Mouse (Mus musculus): ENCODE data around the gene Zfhx3. TPM values are rescaled to one million over a fixed set of nuclear protein-coding genes. Genes with fewer than 3 reads are reported as not detected.

Zfhx3 gene
- polyA plus RNA-seq, 1 experiment = 14.0 TPM

GRCm38 (mm10) chr8:108537686-108538551 lies 595.5 kb downstream of the Zfhx3 start:
- no peak for TF ChIP-seq POLR2A (IDR thresholded peaks at IDR 0.05; ENCODE audit: insufficient read depth, low read length)
- TF ChIP-seq EP300 (IDR thresholded peaks at IDR 0.05; ENCODE audit: insufficient read depth, low read depth, low read length) = no peak
- TF ChIP-seq CTCF (IDR thresholded peaks at IDR 0.05; ENCODE audit: low read depth, low read length) = no peak
- H3K4me1 ChIP-seq (ENCODE audit: control insufficient read depth, insufficient read depth, low read length) = peaks cover 3% of the 10 kb centered on the region
- no peak overlapping the region for H3K9ac ChIP-seq (ENCODE audit: low read depth, poor library complexity, severe bottlenecking)
- no peak overlapping the region for H3K4me3 ChIP-seq (ENCODE audit: low read depth, low read length)
- no peaks in the 10 kb centered on the region for H3K9me3 ChIP-seq (replicated peaks; ENCODE audit: control insufficient read depth, insufficient read depth, low read length, poor library complexity, severe bottlenecking)
- H3K36me3 ChIP-seq (ENCODE audit: control insufficient read depth, insufficient read depth, low read length, poor library complexity, severe bottlenecking) = no peaks in the 10 kb centered on the region
- no peaks in the 10 kb centered on the region for H3K27me3 ChIP-seq (ENCODE audit: control insufficient read depth, insufficient read depth, low read length, poor library complexity, severe bottlenecking)
- no peak overlapping the region for H3K27ac ChIP-seq (ENCODE audit: insufficient read depth, low read length)

GRCm38 (mm10) chr8:108538929-108539555 lies 596.6 kb downstream of the Zfhx3 start:
- Histone ChIP-seq H3K27ac (ENCODE audit: insufficient read depth, low read length) (no peak overlapping the region), H3K9ac (ENCODE audit: low read depth, poor library complexity, severe bottlenecking) (no peak overlapping the region), H3K36me3 (ENCODE audit: control insufficient read depth, insufficient read depth, low read length, poor library complexity, severe bottlenecking) (no peaks in the 10 kb centered on the region), H3K4me3 (ENCODE audit: low read depth, low read length) (no peak overlapping the region), H3K9me3 (replicated peaks; ENCODE audit: control insufficient read depth, insufficient read depth, low read length, poor library complexity, severe bottlenecking) (no peaks in the 10 kb centered on the region), H3K4me1 (ENCODE audit: control insufficient read depth, insufficient read depth, low read length) (peaks cover 3% of the 10 kb centered on the region), H3K27me3 (ENCODE audit: control insufficient read depth, insufficient read depth, low read length, poor library complexity, severe bottlenecking) (no peaks in the 10 kb centered on the region)
- TF ChIP-seq POLR2A (IDR thresholded peaks at IDR 0.05; ENCODE audit: insufficient read depth, low read length) = no peak
- TF ChIP-seq CTCF (IDR thresholded peaks at IDR 0.05; ENCODE audit: low read depth, low read length) = no peak
- no peak for TF ChIP-seq EP300 (IDR thresholded peaks at IDR 0.05; ENCODE audit: insufficient read depth, low read depth, low read length)

GRCm38 (mm10) chr8:108552518-108552917 lies 610.1 kb downstream of the Zfhx3 start:
- TF ChIP-seq EP300 (IDR thresholded peaks at IDR 0.05; ENCODE audit: insufficient read depth, low read depth, low read length) (no peak), POLR2A (IDR thresholded peaks at IDR 0.05; ENCODE audit: insufficient read depth, low read length) (no peak), CTCF (IDR thresholded peaks at IDR 0.05; ENCODE audit: low read depth, low read length) (no peak)
- H3K4me1 ChIP-seq (ENCODE audit: control insufficient read depth, insufficient read depth, low read length) = no peaks in the 10 kb centered on the region

GRCm38 (mm10) chr8:108553808-108554577 lies 611.5 kb downstream of the Zfhx3 start:
- Histone ChIP-seq H3K9me3 (replicated peaks; ENCODE audit: control insufficient read depth, insufficient read depth, low read length, poor library complexity, severe bottlenecking) (no peaks in the 10 kb centered on the region), H3K27me3 (ENCODE audit: control insufficient read depth, insufficient read depth, low read length, poor library complexity, severe bottlenecking) (0 out of 2 replicates have a peak, but pooled peaks cover 2% of the 10 kb centered on the region), H3K4me1 (ENCODE audit: control insufficient read depth, insufficient read depth, low read length) (no peaks in the 10 kb centered on the region), H3K27ac (ENCODE audit: insufficient read depth, low read length) (no peak overlapping the region), H3K9ac (ENCODE audit: low read depth, poor library complexity, severe bottlenecking) (no peak overlapping the region), H3K36me3 (ENCODE audit: control insufficient read depth, insufficient read depth, low read length, poor library complexity, severe bottlenecking) (no peaks in the 10 kb centered on the region), H3K4me3 (ENCODE audit: low read depth, low read length) (no peak overlapping the region)
- TF ChIP-seq CTCF (IDR thresholded peaks at IDR 0.05; ENCODE audit: low read depth, low read length) (no peak), POLR2A (IDR thresholded peaks at IDR 0.05; ENCODE audit: insufficient read depth, low read length) (no peak), EP300 (IDR thresholded peaks at IDR 0.05; ENCODE audit: insufficient read depth, low read depth, low read length) (no peak)

More at GRCm38 (mm10) chr8:108552518-108552917, 610.1 kb downstream of the Zfhx3 start:
- Histone ChIP-seq H3K36me3 (ENCODE audit: control insufficient read depth, insufficient read depth, low read length, poor library complexity, severe bottlenecking) (no peaks in the 10 kb centered on the region), H3K4me3 (ENCODE audit: low read depth, low read length) (no peak overlapping the region), H3K27ac (ENCODE audit: insufficient read depth, low read length) (no peak overlapping the region), H3K27me3 (ENCODE audit: control insufficient read depth, insufficient read depth, low read length, poor library complexity, severe bottlenecking) (0 out of 2 replicates have a peak, but pooled peaks cover 2% of the 10 kb centered on the region), H3K9me3 (replicated peaks; ENCODE audit: control insufficient read depth, insufficient read depth, low read length, poor library complexity, severe bottlenecking) (no peaks in the 10 kb centered on the region), H3K9ac (ENCODE audit: low read depth, poor library complexity, severe bottlenecking) (no peak overlapping the region)

DNA sequence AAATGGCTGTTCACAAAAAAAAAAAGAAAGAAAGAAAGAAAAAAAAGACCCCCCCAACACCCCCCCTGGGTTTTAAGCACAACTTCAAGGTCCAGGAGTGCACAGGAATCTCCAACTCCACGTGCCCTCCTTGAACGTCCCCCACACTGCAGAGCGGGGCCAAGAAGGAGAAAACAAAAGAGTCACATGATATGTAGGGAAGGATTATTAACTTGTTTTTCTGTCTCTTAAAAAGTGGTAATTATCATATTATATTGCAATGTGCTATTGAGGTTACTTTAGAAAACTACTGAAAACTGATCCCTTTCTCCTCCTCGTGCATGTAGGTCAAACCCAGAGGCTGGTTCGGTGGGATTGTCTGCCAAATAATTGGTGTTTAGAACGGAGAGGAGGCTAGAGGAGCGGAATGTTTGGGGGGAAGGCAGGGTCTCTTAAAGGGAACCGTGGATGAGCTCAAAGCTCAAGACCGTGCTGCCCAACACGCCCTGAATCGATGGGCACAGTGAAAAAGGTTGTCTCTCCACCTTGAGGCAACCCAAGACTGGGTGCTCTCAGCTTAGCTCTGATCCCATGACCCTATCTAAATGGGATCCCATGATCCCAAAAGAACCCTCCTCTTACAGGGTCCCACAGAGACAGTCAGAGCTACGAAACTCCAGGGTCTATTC lies 612.3 kb downstream of the Zfhx3 start:
- Histone ChIP-seq H3K9me3 (replicated peaks; ENCODE audit: control insufficient read depth, insufficient read depth, low read length, poor library complexity, severe bottlenecking) (no peaks in the 10 kb centered on the region), H3K27ac (ENCODE audit: insufficient read depth, low read length) (no peak overlapping the region), H3K4me1 (ENCODE audit: control insufficient read depth, insufficient read depth, low read length) (no peaks in the 10 kb centered on the region), H3K4me3 (ENCODE audit: low read depth, low read length) (no peak overlapping the region), H3K9ac (ENCODE audit: low read depth, poor library complexity, severe bottlenecking) (no peak overlapping the region), H3K27me3 (ENCODE audit: control insufficient read depth, insufficient read depth, low read length, poor library complexity, severe bottlenecking) (no peaks in the 10 kb centered on the region), H3K36me3 (ENCODE audit: control insufficient read depth, insufficient read depth, low read length, poor library complexity, severe bottlenecking) (no peaks in the 10 kb centered on the region)
- TF ChIP-seq POLR2A (IDR thresholded peaks at IDR 0.05; ENCODE audit: insufficient read depth, low read length) (no peak), EP300 (IDR thresholded peaks at IDR 0.05; ENCODE audit: insufficient read depth, low read depth, low read length) (no peak), CTCF (IDR thresholded peaks at IDR 0.05; ENCODE audit: low read depth, low read length) (no peak)
